Mouse (Mus musculus): ENCODE results near the gene Ctdspl.

DNA sequence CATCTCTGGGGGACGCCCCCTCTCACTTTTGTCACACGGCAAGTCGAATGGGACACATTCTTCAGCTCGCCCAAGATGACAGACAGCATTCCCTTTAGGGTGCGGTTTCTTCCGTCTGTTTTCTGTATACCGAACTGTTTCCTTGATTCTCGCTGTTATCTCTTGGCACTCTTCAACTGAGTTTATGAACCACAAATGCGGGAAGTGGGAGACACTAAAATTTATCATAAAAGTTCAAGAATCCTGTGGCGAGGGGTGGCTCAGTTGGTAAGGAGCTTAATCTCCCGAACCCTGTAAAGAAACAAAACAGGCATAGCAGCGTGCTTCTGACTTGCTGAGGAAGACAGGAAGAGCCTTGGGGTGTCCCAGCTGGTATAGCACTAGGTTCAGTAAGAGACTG, 18.1 kb downstream of the Ctdspl start:
- no peak for TF ChIP-seq EP300 (IDR thresholded peaks at IDR 0.05; ENCODE audit: low read depth)
- no peak for TF ChIP-seq CTCF (IDR thresholded peaks at IDR 0.05; ENCODE audit: low read depth)
